Mouse (Mus musculus): ENCODE results near the gene Cdkal1. TPM values are rescaled to one million over a fixed set of nuclear protein-coding genes. Genes with fewer than 3 reads are reported as not detected.

Gene Cdkal1
- total and polyA plus RNA-seq, 2 experiments from 2014 or later: 11.1 to 18.9 TPM

- ATAC-seq (peak; percentile 80), DNase-seq (ENCODE audit: low spot score) (peak; percentile 87)
- WGBS: 19% methylated on average over 6 of the region's 7 CpGs
- no peak overlapping the region for H3K27ac ChIP-seq
- no peak overlapping the region for H3K9ac ChIP-seq (replicated peaks; ENCODE audit: low read length)
- no peaks in the 10 kb centered on the region for H3K9me3 ChIP-seq (ENCODE audit: low read length)
- H3K27me3 ChIP-seq (ENCODE audit: insufficient read depth, low read length): no peaks in the 10 kb centered on the region
- H3K4me1 ChIP-seq (ENCODE audit: insufficient read depth, low read length): no peaks in the 10 kb centered on the region
- peak; percentile 91 for TF ChIP-seq CTCF (IDR thresholded peaks at IDR 0.05; ENCODE audit: low read depth)
- no peaks in the 10 kb centered on the region for H3K36me3 ChIP-seq (ENCODE audit: insufficient read depth, low read length)
- no peak overlapping the region for H3K4me2 ChIP-seq (ENCODE audit: low read depth, low read length)
- H3K4me3 ChIP-seq (ENCODE audit: low read length): no peak overlapping the region
Measured at GRCm38 (mm10) chr13:29604241-29604640, 251.2 kb downstream of the Cdkal1 start.

GRCm38 (mm10) chr13:29603597-29603996 is 251.9 kb downstream of the Cdkal1 start:
- no peak overlapping the region for H3K4me2 ChIP-seq (ENCODE audit: low read depth, low read length)
- no peaks in the 10 kb centered on the region for H3K9me3 ChIP-seq (ENCODE audit: low read length)
- no peaks in the 10 kb centered on the region for H3K27me3 ChIP-seq (ENCODE audit: insufficient read depth, low read length)
- 63% methylated on average over 6 of the region's 6 CpGs for WGBS
- no peaks in the 10 kb centered on the region for H3K4me1 ChIP-seq (ENCODE audit: insufficient read depth, low read length)
- ATAC-seq (no peak), DNase-seq (ENCODE audit: low spot score) (no peak)
- H3K4me3 ChIP-seq (ENCODE audit: low read length): no peak overlapping the region
- H3K36me3 ChIP-seq (ENCODE audit: insufficient read depth, low read length): no peaks in the 10 kb centered on the region
- no peak overlapping the region for H3K27ac ChIP-seq
- TF ChIP-seq CTCF (IDR thresholded peaks at IDR 0.05; ENCODE audit: low read depth): no peak
- no peak overlapping the region for H3K9ac ChIP-seq (replicated peaks; ENCODE audit: low read length)

- H3K9me3 ChIP-seq (ENCODE audit: low read length): no peaks in the 10 kb centered on the region
- 89% methylated on average over 2 of the region's 2 CpGs for WGBS
- no peaks in the 10 kb centered on the region for H3K4me1 ChIP-seq (ENCODE audit: insufficient read depth, low read length)
- no peak for TF ChIP-seq CTCF (IDR thresholded peaks at IDR 0.05; ENCODE audit: low read depth)
- no peak overlapping the region for H3K4me2 ChIP-seq (ENCODE audit: low read depth, low read length)
- H3K27me3 ChIP-seq (ENCODE audit: insufficient read depth, low read length): no peaks in the 10 kb centered on the region
- no peak overlapping the region for H3K9ac ChIP-seq (replicated peaks; ENCODE audit: low read length)
- H3K27ac ChIP-seq: no peak overlapping the region
- no peak for DNase-seq (ENCODE audit: low spot score)
- H3K4me3 ChIP-seq (ENCODE audit: low read length): no peak overlapping the region
- H3K36me3 ChIP-seq (ENCODE audit: insufficient read depth, low read length): no peaks in the 10 kb centered on the region
- ATAC-seq: no peak
Measured at GRCm38 (mm10) chr13:29601033-29601432, 254.4 kb downstream of the Cdkal1 start.

GRCm38 (mm10) chr13:29599646-29600045 is 255.8 kb downstream of the Cdkal1 start:
- H3K4me1 ChIP-seq (ENCODE audit: insufficient read depth, low read length): no peaks in the 10 kb centered on the region
- no peak overlapping the region for H3K4me3 ChIP-seq (ENCODE audit: low read length)
- no peak overlapping the region for H3K4me2 ChIP-seq (ENCODE audit: low read depth, low read length)
- H3K27me3 ChIP-seq (ENCODE audit: insufficient read depth, low read length): no peaks in the 10 kb centered on the region
- TF ChIP-seq CTCF (IDR thresholded peaks at IDR 0.05; ENCODE audit: low read depth): no peak
- no peaks in the 10 kb centered on the region for H3K9me3 ChIP-seq (ENCODE audit: low read length)
- DNase-seq (ENCODE audit: low spot score) (no peak), ATAC-seq (no peak)
- WGBS: 78% methylated on average over 2 of the region's 2 CpGs
- no peaks in the 10 kb centered on the region for H3K36me3 ChIP-seq (ENCODE audit: insufficient read depth, low read length)
- H3K9ac ChIP-seq (replicated peaks; ENCODE audit: low read length): no peak overlapping the region
- no peak overlapping the region for H3K27ac ChIP-seq

GRCm38 (mm10) chr13:29596735-29597134 is 258.7 kb downstream of the Cdkal1 start:
- Histone ChIP-seq H3K4me1 (ENCODE audit: insufficient read depth, low read length) (no peaks in the 10 kb centered on the region), H3K4me3 (ENCODE audit: low read length) (no peak overlapping the region), H3K36me3 (ENCODE audit: insufficient read depth, low read length) (no peaks in the 10 kb centered on the region), H3K9me3 (ENCODE audit: low read length) (peaks cover 7% of the 10 kb centered on the region), H3K4me2 (ENCODE audit: low read depth, low read length) (no peak overlapping the region), H3K9ac (replicated peaks; ENCODE audit: low read length) (no peak overlapping the region), H3K27me3 (ENCODE audit: insufficient read depth, low read length) (no peaks in the 10 kb centered on the region), H3K27ac (no peak overlapping the region)
- no peak for TF ChIP-seq CTCF (IDR thresholded peaks at IDR 0.05; ENCODE audit: low read depth)
- DNase-seq (ENCODE audit: low spot score): no peak
- WGBS: 42% methylated on average over 3 of the region's 3 CpGs
- 0 out of 2 replicates have a peak, but pooled peaks have one; percentile 38 for ATAC-seq

- Histone ChIP-seq H3K36me3 (ENCODE audit: insufficient read depth, low read length) (no peaks in the 10 kb centered on the region), H3K9ac (replicated peaks; ENCODE audit: low read length) (no peak overlapping the region), H3K4me2 (ENCODE audit: low read depth, low read length) (no peak overlapping the region), H3K4me1 (ENCODE audit: insufficient read depth, low read length) (no peaks in the 10 kb centered on the region), H3K4me3 (ENCODE audit: low read length) (no peak overlapping the region), H3K9me3 (ENCODE audit: low read length) (peaks cover 7% of the 10 kb centered on the region), H3K27ac (no peak overlapping the region), H3K27me3 (ENCODE audit: insufficient read depth, low read length) (no peaks in the 10 kb centered on the region)
- whole genome bisulfite sequencing: 98% methylated on average over 3 of the region's 3 CpGs
- TF ChIP-seq CTCF (IDR thresholded peaks at IDR 0.05; ENCODE audit: low read depth): no peak
- ATAC-seq (no peak), DNase-seq (ENCODE audit: low spot score) (no peak)
Measured at GRCm38 (mm10) chr13:29593096-29593495, 262.4 kb downstream of the Cdkal1 start.

GRCm38 (mm10) chr13:29590685-29591084 is 264.8 kb downstream of the Cdkal1 start:
- 64% methylated on average over 5 of the region's 5 CpGs for WGBS
- Histone ChIP-seq H3K36me3 (ENCODE audit: insufficient read depth, low read length) (no peaks in the 10 kb centered on the region), H3K27ac (no peak overlapping the region), H3K4me1 (ENCODE audit: insufficient read depth, low read length) (no peaks in the 10 kb centered on the region), H3K4me3 (ENCODE audit: low read length) (no peak overlapping the region), H3K9me3 (ENCODE audit: low read length) (peaks cover 7% of the 10 kb centered on the region), H3K27me3 (ENCODE audit: insufficient read depth, low read length) (no peaks in the 10 kb centered on the region), H3K4me2 (ENCODE audit: low read depth, low read length) (no peak overlapping the region), H3K9ac (replicated peaks; ENCODE audit: low read length) (no peak overlapping the region)
- DNase-seq (ENCODE audit: low spot score) (no peak), ATAC-seq (no peak)
- no peak for TF ChIP-seq CTCF (IDR thresholded peaks at IDR 0.05; ENCODE audit: low read depth)
